Mouse (Mus musculus) G1E (cell line): ENCODE results near the gene Serf1. TPM values are rescaled to one million over a fixed set of nuclear protein-coding genes. Genes with fewer than 3 reads are reported as not detected.
A peak's percentile ranks its signal among the peaks of the same experiment; 100 is the strongest.

Experiments used
- ATAC-seq: 2 replicates; pipeline ENCODE4 v1.8.0; 2016; ENCODE audit warnings: mild to moderate bottlenecking; ENCODE audit not compliant: insufficient number of reproducible peaks, poor library complexity, low FRiP score, severe bottlenecking; ENCODE audit errors: extremely low read depth
- DNase-seq: peaks from one replicate; pipeline ENCODE4 v3.0.0; 2012; ENCODE audit warnings: low spot score
- H3K27me3 ChIP-seq: 2 replicates; pipeline ENCODE4 v1.6.1; 2012; ENCODE audit warnings: mild to moderate bottlenecking, low read length, inconsistent platforms; ENCODE audit not compliant: insufficient read depth
- H3K36me3 ChIP-seq: replicated peaks from 2 replicates; pipeline ENCODE3; 2012; ENCODE audit warnings: mild to moderate bottlenecking, inconsistent platforms
- H3K4me1 ChIP-seq: 2 replicates; pipeline ENCODE4 v1.6.1; 2012; ENCODE audit warnings: low read depth, low read length, inconsistent platforms, mixed read lengths; ENCODE audit not compliant: insufficient read depth
- H3K4me3 ChIP-seq: 2 replicates; pipeline ENCODE4 v1.5.1; 2012; ENCODE audit warnings: low read depth, mild to moderate bottlenecking, inconsistent platforms, low read length, moderate library complexity, mixed read lengths
- H3K9me3 ChIP-seq: replicated peaks from 2 replicates; pipeline ENCODE4 v1.6.1; 2012; ENCODE audit warnings: inconsistent platforms
- CTCF ChIP-seq: IDR thresholded peaks from 2 replicates; pipeline ENCODE4 v1.5.1; 2012; ENCODE audit warnings: low read depth, low read length, inconsistent platforms, mixed read lengths
- GATA1 ChIP-seq: IDR thresholded peaks from 2 replicates; pipeline ENCODE4 v1.6.1; 2012; ENCODE audit warnings: borderline replicate concordance, low read length, inconsistent platforms, mixed read lengths
- GATA2 ChIP-seq: IDR thresholded peaks from 2 replicates; pipeline ENCODE4 v1.6.1; 2012; ENCODE audit warnings: low read depth, low read length, inconsistent platforms, borderline replicate concordance
- POLR2AphosphoS5 ChIP-seq: IDR thresholded peaks from 2 replicates; pipeline ENCODE4 v1.6.1; 2012; ENCODE audit warnings: low read depth, low read length, inconsistent platforms; ENCODE audit not compliant: insufficient replicate concordance
- TAL1 ChIP-seq: conservative IDR thresholded peaks from 2 replicates; pipeline ENCODE4 v1.6.1; 2012; ENCODE audit warnings: low read depth, low read length, inconsistent platforms, mixed read lengths
- polyA plus RNA-seq: library from polyadenylated mRNA; stranded (reverse); fragments of >175 nt; gene quantifications from 2 replicates; pipeline ENCODE4 v1.2.3, GENCODE M21; 2012
- total RNA-seq, 2 experiments: library from RNA; stranded (forward) in 1 of 2; stranded (reverse) in 1 of 2; fragments of 200-1000 nt in 1 of 2; fragments of >200 nt in 1 of 2; fragmentation: Nextera tagmentation in 1 of 2; gene quantifications; 2 replicates each; pipeline ENCODE4 v1.2.3; 2014 to 2017

Serf1 gene
- total RNA-seq (2014; fragmentation: Nextera tagmentation), result 5.6 and 11.1 TPM in 2 replicates
- total RNA-seq (2017), result 27.2 and 29.6 TPM in 2 replicates
- polyA plus RNA-seq, result 19.2 and 29.6 TPM in 2 replicates

GRCm38 (mm10) chr13:100107652-100108472 lies at the start of gene Serf1:
Gene Serf1 (plus strand): TSS chr13:100108012.
- DNase-seq (peak; percentile 80), ATAC-seq (no peak; the same call in 1 of the 2 replicates)
- Histone ChIP-seq H3K9me3 (no peaks in the 10 kb centered on the region), H3K27me3 (no peaks in the 10 kb centered on the region), H3K4me1 (peaks cover 25% of the 10 kb centered on the region), H3K36me3 (peaks cover 2% of the 10 kb centered on the region), H3K4me3 (peak within 1 kb of the TSS; percentile 77)
- no peak for TF ChIP-seq TAL1
- no peak for TF ChIP-seq GATA1
- TF ChIP-seq CTCF, result no peak
- no peak for TF ChIP-seq GATA2
- TF ChIP-seq POLR2AphosphoS5, result no peak

- ATAC-seq (no peak), DNase-seq (no peak)
- Histone ChIP-seq H3K4me1 (no peaks in the 10 kb centered on the region), H3K9me3 (no peaks in the 10 kb centered on the region), H3K4me3 (no peak overlapping the region), H3K36me3 (peaks cover 85% of the 10 kb centered on the region), H3K27me3 (no peaks in the 10 kb centered on the region)
- TF ChIP-seq TAL1 (no peak), GATA2 (no peak)
Measured at GRCm38 (mm10) chr13:100063936-100064335, 43.9 kb upstream of the Serf1 start.

GRCm38 (mm10) chr13:100067821-100068220 lies 40.0 kb upstream of the Serf1 start:
- Histone ChIP-seq H3K9me3 (no peaks in the 10 kb centered on the region), H3K36me3 (peaks cover 86% of the 10 kb centered on the region), H3K4me3 (no peak overlapping the region), H3K27me3 (no peaks in the 10 kb centered on the region), H3K4me1 (peaks cover 7% of the 10 kb centered on the region; the same call in 1 of the 2 replicates)
- DNase-seq (no peak), ATAC-seq (no peak)
- TF ChIP-seq POLR2AphosphoS5 (no peak), GATA2 (no peak), TAL1 (no peak), CTCF (no peak), GATA1 (no peak)

- H3K36me3 ChIP-seq, result peaks cover 87% of the 10 kb centered on the region
- no peaks in the 10 kb centered on the region for H3K9me3 ChIP-seq
- TF ChIP-seq TAL1 (no peak), GATA1 (no peak), CTCF (no peak), GATA2 (no peak), POLR2AphosphoS5 (no peak)
- no peak for DNase-seq
- no peak for ATAC-seq
- no peaks in the 10 kb centered on the region for H3K27me3 ChIP-seq
- H3K4me3 ChIP-seq, result no peak overlapping the region
- H3K4me1 ChIP-seq, result peaks cover 7% of the 10 kb centered on the region; the same call in 1 of the 2 replicates
Measured at GRCm38 (mm10) chr13:100071473-100071872, 36.3 kb upstream of the Serf1 start.

- Histone ChIP-seq H3K27me3 (no peaks in the 10 kb centered on the region), H3K4me3 (no peak overlapping the region; the same call in 1 of the 2 replicates), H3K9me3 (no peaks in the 10 kb centered on the region), H3K4me1 (peaks cover 28% of the 10 kb centered on the region), H3K36me3 (peaks cover 61% of the 10 kb centered on the region)
- DNase-seq (no peak), ATAC-seq (peak; percentile 64)
- TF ChIP-seq GATA1 (no peak), POLR2AphosphoS5 (no peak), GATA2 (no peak), TAL1 (no peak), CTCF (no peak)
Measured at GRCm38 (mm10) chr13:100098808-100099207, 9.0 kb upstream of the Serf1 start.

- ATAC-seq (no peak), DNase-seq (peak; percentile 17)
- H3K9me3 ChIP-seq, result no peaks in the 10 kb centered on the region
- H3K4me3 ChIP-seq, result peak overlapping the region; percentile 90
- peaks cover 20% of the 10 kb centered on the region for H3K36me3 ChIP-seq
- H3K4me1 ChIP-seq, result peaks cover 45% of the 10 kb centered on the region
- no peak for TF ChIP-seq GATA2
- TF ChIP-seq CTCF, result no peak
- no peak for TF ChIP-seq GATA1
- TF ChIP-seq TAL1, result no peak
- no peak for TF ChIP-seq POLR2AphosphoS5
- no peaks in the 10 kb centered on the region for H3K27me3 ChIP-seq
Measured at GRCm38 (mm10) chr13:100103052-100103658, 4.7 kb upstream of the Serf1 start.
